Mouse (Mus musculus): Measurements from ENCODE around the gene Rassf2. TPM values are rescaled to one million over a fixed set of nuclear protein-coding genes. Genes with fewer than 3 reads are reported as not detected.

Gene Rassf2
- polyA plus RNA-seq, 1 experiment from 2014 or later: 15.2 TPM

DNA sequence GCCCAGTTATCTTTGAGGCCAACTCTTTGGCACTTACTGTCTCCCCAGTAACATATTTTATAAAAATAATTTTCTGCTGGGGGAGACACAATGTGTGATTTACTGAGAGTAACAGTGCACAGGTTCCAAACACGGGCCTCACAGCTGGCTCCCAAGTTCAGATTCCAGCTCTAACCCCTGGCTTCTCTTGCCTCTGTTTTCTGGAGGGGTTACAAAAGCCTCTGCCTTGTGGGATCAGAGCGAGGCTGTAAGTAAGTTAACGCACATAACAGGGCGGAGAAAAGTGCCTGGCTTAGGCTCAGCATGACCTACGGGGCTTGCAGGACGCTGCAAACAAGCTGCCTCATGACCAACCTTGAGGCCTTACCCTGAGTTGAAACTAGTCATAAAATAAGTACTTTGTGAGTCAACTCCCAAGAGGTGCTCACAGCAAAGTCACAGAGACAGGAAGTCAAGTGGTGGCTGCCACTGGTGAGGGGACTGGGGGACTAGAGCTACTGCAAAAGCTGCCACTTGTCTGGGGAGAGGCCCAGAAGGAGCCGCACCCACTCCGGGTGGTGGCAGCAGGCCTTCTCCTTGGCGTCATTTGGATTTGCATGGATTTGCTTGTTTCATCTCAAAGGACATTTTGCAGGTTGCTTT, 25.4 kb downstream of the Rassf2 start:
- Histone ChIP-seq H3K9ac (replicated peaks; ENCODE audit: low read depth) (no peak overlapping the region), H3K4me2 (replicated peaks; ENCODE audit: low read depth, low read length) (no peak overlapping the region), H3K4me3 (ENCODE audit: low read depth, low read length) (no peak overlapping the region), H3K4me1 (ENCODE audit: insufficient read depth, low read depth, low read length) (peaks cover 30% of the 10 kb centered on the region), H3K9me3 (ENCODE audit: low read length) (no peaks in the 10 kb centered on the region), H3K27ac (ENCODE audit: low read length) (peak overlapping the region; percentile 90), H3K27me3 (replicated peaks; ENCODE audit: insufficient read depth, low read length) (no peaks in the 10 kb centered on the region), H3K36me3 (ENCODE audit: insufficient read depth, low read length) (peaks cover 7% of the 10 kb centered on the region; the same call in 1 of the 2 replicates)
- peak; percentile 89 for DNase-seq (ENCODE audit: low spot score)
- 75% methylated on average over 9 of the region's 9 CpGs for WGBS
- TF ChIP-seq EP300 (IDR thresholded peaks at IDR 0.05): peak; percentile 98
- TF ChIP-seq CTCF (IDR thresholded peaks at IDR 0.05): no peak
- peak; percentile 62 for ATAC-seq

DNA sequence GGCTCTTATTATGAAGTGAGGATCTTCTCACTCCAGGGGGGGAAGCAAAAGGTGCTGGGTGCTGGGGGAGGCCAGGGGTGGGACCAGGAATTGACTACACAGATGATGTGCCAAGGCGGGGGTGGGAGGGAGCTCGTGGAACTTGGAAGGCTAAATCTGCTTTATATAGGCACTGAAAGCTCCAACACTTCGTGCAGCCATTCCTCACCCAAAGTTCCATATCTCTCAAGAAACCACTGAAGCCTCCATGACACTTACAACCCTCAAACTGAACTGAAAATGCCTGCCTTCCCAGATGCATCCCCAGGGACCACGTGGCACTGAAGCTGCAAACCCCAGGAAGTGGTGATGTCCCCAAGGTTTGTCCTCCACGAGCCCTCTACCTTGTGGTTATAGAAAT, 26.1 kb downstream of the Rassf2 start:
- Histone ChIP-seq H3K9me3 (ENCODE audit: low read length) (no peaks in the 10 kb centered on the region), H3K27me3 (replicated peaks; ENCODE audit: insufficient read depth, low read length) (no peaks in the 10 kb centered on the region), H3K9ac (replicated peaks; ENCODE audit: low read depth) (no peak overlapping the region), H3K4me1 (ENCODE audit: insufficient read depth, low read depth, low read length) (peaks cover 30% of the 10 kb centered on the region), H3K4me3 (ENCODE audit: low read depth, low read length) (no peak overlapping the region), H3K36me3 (ENCODE audit: insufficient read depth, low read length) (peaks cover 9% of the 10 kb centered on the region; the same call in 1 of the 2 replicates), H3K4me2 (replicated peaks; ENCODE audit: low read depth, low read length) (no peak overlapping the region), H3K27ac (ENCODE audit: low read length) (peak overlapping the region; percentile 90)
- no peak for ATAC-seq
- 52% methylated on average over 5 of the region's 5 CpGs for whole genome bisulfite sequencing
- TF ChIP-seq CTCF (IDR thresholded peaks at IDR 0.05): no peak
- no peak for TF ChIP-seq EP300 (IDR thresholded peaks at IDR 0.05)
- DNase-seq (ENCODE audit: low spot score): no peak

DNA sequence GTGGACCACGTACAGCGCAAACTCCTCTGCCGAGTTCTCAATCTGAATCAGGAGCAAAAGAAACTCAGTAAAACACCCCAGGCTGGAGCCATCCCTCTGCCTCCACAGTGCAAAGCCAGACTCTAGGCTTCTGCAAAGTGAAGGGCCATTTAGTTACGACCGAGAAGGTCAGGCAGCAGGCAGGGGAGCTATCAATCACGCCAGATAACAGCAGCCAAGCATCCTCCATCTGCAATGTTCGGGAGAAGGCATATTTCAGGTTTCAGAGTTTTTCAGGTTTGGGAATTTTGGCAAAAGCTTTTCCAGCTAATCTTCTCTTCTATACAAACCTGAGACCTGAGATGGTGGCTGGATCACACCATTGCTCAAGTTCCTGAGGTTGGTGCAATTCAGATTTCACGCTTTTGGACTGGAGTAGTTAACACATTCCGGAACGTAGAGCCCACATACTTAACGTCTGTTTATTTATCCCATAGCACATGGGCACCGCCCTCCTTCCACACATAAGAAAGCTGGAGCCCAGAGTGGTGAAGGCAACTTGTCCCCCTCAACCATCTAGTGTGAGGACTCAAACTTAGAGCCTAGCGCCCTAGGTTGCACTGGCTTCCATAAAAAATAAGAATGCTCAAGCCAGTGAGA, 28.2 kb downstream of the Rassf2 start:
- peak; percentile 21 for ATAC-seq
- peaks cover 16% of the 10 kb centered on the region; the same call in 1 of the 2 replicates for H3K36me3 ChIP-seq (ENCODE audit: insufficient read depth, low read length)
- 39% methylated on average over 13 of the region's 13 CpGs for WGBS
- DNase-seq (ENCODE audit: low spot score): peak; percentile 84
- no peaks in the 10 kb centered on the region for H3K9me3 ChIP-seq (ENCODE audit: low read length)
- TF ChIP-seq EP300 (IDR thresholded peaks at IDR 0.05) (peak; percentile 95), CTCF (IDR thresholded peaks at IDR 0.05) (no peak)
- peaks cover 22% of the 10 kb centered on the region for H3K4me1 ChIP-seq (ENCODE audit: insufficient read depth, low read depth, low read length)
- no peaks in the 10 kb centered on the region for H3K27me3 ChIP-seq (replicated peaks; ENCODE audit: insufficient read depth, low read length)
- no peak overlapping the region for H3K9ac ChIP-seq (replicated peaks; ENCODE audit: low read depth)
- H3K4me2 ChIP-seq (replicated peaks; ENCODE audit: low read depth, low read length): no peak overlapping the region
- H3K27ac ChIP-seq (ENCODE audit: low read length): peak overlapping the region; percentile 62; the same call in 1 of the 2 replicates
- no peak overlapping the region for H3K4me3 ChIP-seq (ENCODE audit: low read depth, low read length)

DNA sequence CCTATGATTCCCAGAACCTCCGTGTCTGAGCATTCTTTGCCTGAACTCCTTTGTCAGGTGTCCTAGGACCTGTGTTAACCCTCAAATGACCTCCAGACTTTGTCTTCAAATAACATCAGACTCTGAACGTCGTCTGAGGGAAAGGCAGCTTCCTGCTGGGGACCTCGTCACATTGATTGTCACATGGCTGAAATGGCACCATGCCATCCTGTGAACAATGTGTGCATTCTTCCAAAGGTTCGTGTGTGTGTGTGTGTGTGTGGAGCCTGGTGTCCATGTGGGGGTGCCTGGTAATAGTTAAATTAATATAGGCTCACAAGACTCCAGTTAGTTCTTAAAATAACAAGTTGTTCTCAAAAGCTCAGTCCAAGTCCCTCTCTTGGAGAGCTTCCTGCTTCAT, 32.7 kb downstream of the Rassf2 start:
- H3K27me3 ChIP-seq (replicated peaks; ENCODE audit: insufficient read depth, low read length): no peaks in the 10 kb centered on the region
- no peak for TF ChIP-seq EP300 (IDR thresholded peaks at IDR 0.05)
- TF ChIP-seq CTCF (IDR thresholded peaks at IDR 0.05): no peak
- no peak overlapping the region for H3K4me3 ChIP-seq (ENCODE audit: low read depth, low read length)
- no peak overlapping the region for H3K4me2 ChIP-seq (replicated peaks; ENCODE audit: low read depth, low read length)
- peak; percentile 25 for ATAC-seq
- H3K9me3 ChIP-seq (ENCODE audit: low read length): no peaks in the 10 kb centered on the region
- peak; percentile 45 for DNase-seq (ENCODE audit: low spot score)
- H3K36me3 ChIP-seq (ENCODE audit: insufficient read depth, low read length): peaks cover 28% of the 10 kb centered on the region; the same call in 1 of the 2 replicates
- 24% methylated on average over 5 of the region's 5 CpGs for WGBS
- H3K9ac ChIP-seq (replicated peaks; ENCODE audit: low read depth): no peak overlapping the region
- H3K4me1 ChIP-seq (ENCODE audit: insufficient read depth, low read depth, low read length): peaks cover 5% of the 10 kb centered on the region; the same call in 1 of the 2 replicates
- H3K27ac ChIP-seq (ENCODE audit: low read length): no peak overlapping the region

DNA sequence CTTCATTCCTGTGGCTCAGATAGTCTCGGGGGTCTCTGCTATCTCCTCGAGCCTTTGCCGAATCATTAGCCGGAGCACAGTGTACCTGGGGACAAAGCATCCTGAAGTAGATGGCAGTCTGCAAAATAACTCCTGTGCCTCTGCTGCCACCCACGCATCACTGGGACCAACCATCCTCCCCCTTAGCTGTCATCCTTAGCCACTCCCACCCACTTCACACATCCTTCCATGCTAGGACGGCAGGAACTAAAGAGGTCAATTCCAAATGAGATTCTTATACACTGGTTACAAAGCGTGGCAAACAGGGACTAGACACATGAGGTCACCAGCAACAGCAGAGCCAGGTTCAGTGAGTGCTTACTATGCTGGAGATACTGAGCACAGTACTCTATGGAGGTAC, 33.7 kb downstream of the Rassf2 start:
- WGBS: 70% methylated on average over 7 of the region's 7 CpGs
- Histone ChIP-seq H3K4me3 (ENCODE audit: low read depth, low read length) (no peak overlapping the region), H3K9me3 (ENCODE audit: low read length) (no peaks in the 10 kb centered on the region), H3K4me2 (replicated peaks; ENCODE audit: low read depth, low read length) (no peak overlapping the region), H3K4me1 (ENCODE audit: insufficient read depth, low read depth, low read length) (no peaks in the 10 kb centered on the region; the same call in 1 of the 2 replicates), H3K27ac (ENCODE audit: low read length) (no peak overlapping the region), H3K27me3 (replicated peaks; ENCODE audit: insufficient read depth, low read length) (no peaks in the 10 kb centered on the region), H3K9ac (replicated peaks; ENCODE audit: low read depth) (no peak overlapping the region), H3K36me3 (ENCODE audit: insufficient read depth, low read length) (peaks cover 24% of the 10 kb centered on the region; the same call in 1 of the 2 replicates)
- DNase-seq (ENCODE audit: low spot score): no peak
- no peak for TF ChIP-seq EP300 (IDR thresholded peaks at IDR 0.05)
- no peak for TF ChIP-seq CTCF (IDR thresholded peaks at IDR 0.05)
- ATAC-seq: no peak

DNA sequence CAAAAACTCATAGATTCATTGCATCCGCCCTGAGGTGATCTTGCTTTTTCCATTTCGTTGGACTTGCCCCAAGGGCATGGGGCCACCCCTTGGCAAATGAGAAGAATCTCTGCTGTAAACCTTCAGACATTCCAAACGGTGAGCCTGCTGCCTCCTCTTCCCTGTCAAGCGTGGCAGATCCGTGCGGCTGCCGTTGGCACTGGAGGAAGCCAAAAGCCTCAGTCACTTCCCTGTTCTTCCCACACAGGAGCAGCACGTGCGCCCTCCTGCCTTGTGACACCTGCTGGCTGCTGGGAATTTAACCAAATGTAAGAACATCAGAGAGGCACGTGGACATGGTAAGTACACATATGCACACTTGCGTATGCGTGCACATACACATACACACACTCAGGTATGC, 34.3 kb downstream of the Rassf2 start:
- H3K36me3 ChIP-seq (ENCODE audit: insufficient read depth, low read length): peaks cover 24% of the 10 kb centered on the region; the same call in 1 of the 2 replicates
- TF ChIP-seq CTCF (IDR thresholded peaks at IDR 0.05) (0 out of 2 replicates have a peak, but pooled peaks have one; percentile 3), EP300 (IDR thresholded peaks at IDR 0.05) (no peak)
- no peak overlapping the region for H3K9ac ChIP-seq (replicated peaks; ENCODE audit: low read depth)
- no peak overlapping the region for H3K4me2 ChIP-seq (replicated peaks; ENCODE audit: low read depth, low read length)
- DNase-seq (ENCODE audit: low spot score) (no peak), ATAC-seq (no peak)
- H3K4me3 ChIP-seq (ENCODE audit: low read depth, low read length): no peak overlapping the region
- 72% methylated on average over 12 of the region's 12 CpGs for WGBS
- H3K27me3 ChIP-seq (replicated peaks; ENCODE audit: insufficient read depth, low read length): no peaks in the 10 kb centered on the region
- no peaks in the 10 kb centered on the region; the same call in 1 of the 2 replicates for H3K4me1 ChIP-seq (ENCODE audit: insufficient read depth, low read depth, low read length)
- H3K9me3 ChIP-seq (ENCODE audit: low read length): no peaks in the 10 kb centered on the region
- no peak overlapping the region for H3K27ac ChIP-seq (ENCODE audit: low read length)
